Mouse (Mus musculus): Measurements from ENCODE around the gene Cybrd1. TPM values are rescaled to one million over a fixed set of nuclear protein-coding genes. Genes with fewer than 3 reads are reported as not detected.

The Cybrd1 gene
- polyA plus RNA-seq, 1 experiment from 2014 or later, result 0.51 TPM

DNA sequence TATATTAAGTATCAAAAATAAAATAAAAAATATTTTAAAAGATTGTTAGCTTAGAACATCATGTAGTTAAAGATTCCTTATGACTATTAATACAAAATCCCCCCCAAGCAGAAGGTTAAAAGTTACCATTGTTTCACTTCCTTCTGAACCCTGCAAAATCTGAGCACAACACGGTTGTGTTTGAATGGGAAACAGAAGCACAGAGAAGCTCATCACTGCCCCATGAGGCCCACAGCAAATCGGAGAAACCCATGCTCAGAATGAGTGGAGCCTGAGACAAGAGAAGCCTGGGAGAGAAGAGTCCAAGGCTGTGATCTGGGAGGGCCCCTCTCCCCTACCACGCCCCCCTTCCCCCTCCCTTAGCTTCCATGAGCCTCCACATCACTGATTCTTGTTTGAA lies 13.0 kb upstream of the Cybrd1 start:
- H3K4me3 ChIP-seq, result no peak overlapping the region
- no peak for ATAC-seq (ENCODE audit: low FRiP score, low read depth)
- H3K27me3 ChIP-seq (replicated peaks), result no peaks in the 10 kb centered on the region
- 81% methylated on average over 3 of the region's 3 CpGs for WGBS
- no peak overlapping the region for H3K27ac ChIP-seq
- H3K9ac ChIP-seq, result no peak overlapping the region
- H3K4me2 ChIP-seq (replicated peaks), result no peak overlapping the region
- no peaks in the 10 kb centered on the region for H3K9me3 ChIP-seq
- no peaks in the 10 kb centered on the region for H3K4me1 ChIP-seq
- H3K36me3 ChIP-seq, result peaks cover 4% of the 10 kb centered on the region; the same call in 1 of the 2 replicates

DNA sequence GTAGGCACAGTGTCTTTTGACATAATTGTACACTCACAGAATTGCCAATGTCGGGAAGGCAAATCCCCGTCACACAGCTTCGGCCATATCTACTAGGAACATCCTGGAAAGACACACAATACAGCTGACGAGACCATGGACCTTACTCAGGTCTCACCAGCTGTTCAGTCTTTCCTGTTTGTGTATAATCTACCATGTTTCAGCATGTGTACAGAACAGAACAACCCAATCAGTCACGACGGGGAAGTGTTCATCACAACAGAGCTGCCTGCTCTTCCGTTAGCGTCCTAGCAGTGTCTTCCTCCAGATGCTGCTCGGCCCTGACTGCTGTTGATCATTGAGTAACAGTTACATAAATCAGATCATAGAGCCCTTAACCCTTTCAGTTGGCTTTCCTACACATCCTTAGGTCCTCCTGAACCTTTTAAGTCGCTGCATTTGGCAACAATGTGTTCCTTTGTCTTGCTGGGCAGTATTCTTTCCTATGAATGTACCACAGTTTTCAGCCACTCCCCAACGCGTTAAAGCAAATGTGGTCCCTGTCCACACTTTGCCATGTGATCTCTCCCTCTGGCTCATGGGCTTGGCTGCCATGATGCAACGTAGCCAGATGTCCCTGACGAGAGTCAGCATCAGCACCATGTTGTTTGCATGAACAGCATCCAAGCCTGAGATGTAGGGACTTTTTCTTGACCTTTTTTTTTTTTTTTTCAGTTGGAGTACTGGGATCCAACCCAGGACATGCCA lies 12.1 kb upstream of the Cybrd1 start:
- no peaks in the 10 kb centered on the region for H3K9me3 ChIP-seq
- H3K9ac ChIP-seq, result no peak overlapping the region
- no peaks in the 10 kb centered on the region for H3K4me1 ChIP-seq
- ATAC-seq (ENCODE audit: low FRiP score, low read depth), result no peak
- no peaks in the 10 kb centered on the region for H3K27me3 ChIP-seq (replicated peaks)
- H3K4me2 ChIP-seq (replicated peaks), result no peak overlapping the region
- 85% methylated on average over 14 of the region's 14 CpGs for WGBS
- no peak overlapping the region for H3K4me3 ChIP-seq
- no peaks in the 10 kb centered on the region for H3K36me3 ChIP-seq
- H3K27ac ChIP-seq, result no peak overlapping the region

DNA sequence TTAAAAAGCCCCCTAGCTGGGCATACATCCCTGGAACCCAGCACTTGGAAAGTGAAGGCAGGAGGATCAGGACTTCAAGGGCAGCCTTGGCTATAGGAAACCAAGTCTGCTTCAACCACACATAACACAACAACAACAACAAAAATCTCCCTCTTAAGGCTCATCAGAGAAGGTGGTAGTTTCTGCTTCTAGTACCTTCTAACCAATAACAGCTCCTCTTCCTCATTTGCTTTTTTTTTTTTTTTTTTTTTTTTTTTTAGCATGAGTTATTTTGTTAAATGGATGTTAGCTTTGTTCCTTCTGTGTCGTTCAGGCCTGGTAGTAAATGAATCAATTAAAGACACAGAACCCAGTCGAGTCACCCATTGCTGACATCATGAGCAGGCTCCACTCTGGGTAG lies 10.5 kb upstream of the Cybrd1 start:
- 74% methylated on average over 2 of the region's 2 CpGs for WGBS
- no peak overlapping the region for H3K9ac ChIP-seq
- ATAC-seq (ENCODE audit: low FRiP score, low read depth), result no peak
- H3K4me1 ChIP-seq, result no peaks in the 10 kb centered on the region
- H3K27me3 ChIP-seq (replicated peaks), result no peaks in the 10 kb centered on the region
- no peak overlapping the region for H3K4me3 ChIP-seq
- H3K4me2 ChIP-seq (replicated peaks), result no peak overlapping the region
- no peaks in the 10 kb centered on the region for H3K36me3 ChIP-seq
- H3K9me3 ChIP-seq, result no peaks in the 10 kb centered on the region
- H3K27ac ChIP-seq, result no peak overlapping the region

DNA sequence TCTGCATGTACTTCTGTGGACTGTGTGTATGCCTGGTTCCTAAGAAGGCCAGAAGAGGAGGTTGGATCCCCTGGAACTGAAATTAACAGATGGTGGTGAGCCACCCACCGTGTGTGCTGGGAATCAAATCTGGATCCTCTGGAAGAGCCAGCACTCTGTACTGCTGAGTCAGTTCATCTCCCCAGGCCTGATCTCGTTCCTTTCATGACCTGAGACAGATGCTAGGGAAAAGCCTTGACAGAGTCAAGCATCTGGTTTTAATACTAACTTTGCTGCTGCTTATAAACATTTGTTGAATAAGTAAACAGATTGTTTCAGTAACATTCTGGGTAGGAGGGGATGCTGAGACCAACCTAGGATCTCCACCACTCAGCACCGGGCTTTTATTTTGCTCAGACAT lies 9.2 kb upstream of the Cybrd1 start:
- Histone ChIP-seq H3K9ac (no peak overlapping the region), H3K4me2 (replicated peaks) (no peak overlapping the region), H3K9me3 (no peaks in the 10 kb centered on the region), H3K4me1 (no peaks in the 10 kb centered on the region), H3K36me3 (no peaks in the 10 kb centered on the region), H3K4me3 (no peak overlapping the region), H3K27ac (no peak overlapping the region), H3K27me3 (replicated peaks) (no peaks in the 10 kb centered on the region)
- 81% methylated on average over 3 of the region's 3 CpGs for WGBS
- no peak for ATAC-seq (ENCODE audit: low FRiP score, low read depth)

DNA sequence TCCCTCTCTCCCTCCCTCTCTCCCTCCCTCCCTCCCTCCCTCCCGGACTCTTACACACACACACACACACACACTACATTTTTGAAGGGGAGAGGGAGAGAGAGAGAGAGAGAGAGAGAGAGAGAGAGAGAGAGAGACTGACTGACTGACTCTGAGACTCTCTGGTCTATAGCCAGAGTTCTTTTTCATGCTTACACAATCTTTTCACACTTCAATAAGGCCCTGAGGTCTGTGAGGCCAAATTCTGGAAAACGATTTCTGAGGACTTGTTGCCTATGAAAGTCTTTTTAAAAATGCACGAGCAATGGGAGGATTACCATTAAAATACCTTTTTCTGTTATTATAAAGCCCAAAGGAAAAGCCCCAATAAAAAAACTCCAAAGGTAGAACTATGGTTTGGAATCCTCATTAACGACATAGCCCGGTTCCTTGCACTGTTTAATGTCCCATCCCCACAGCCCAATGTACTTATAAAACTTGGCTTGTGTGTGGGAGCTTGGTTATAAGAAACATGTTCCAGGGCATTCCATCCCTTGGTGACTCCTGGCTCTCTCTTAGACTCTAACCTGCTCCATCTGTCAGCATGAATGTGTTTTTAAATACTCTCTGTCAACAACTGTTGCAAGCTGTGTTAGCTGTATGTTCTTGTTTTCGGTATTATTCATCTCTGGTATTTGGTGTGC lies 4.1 kb upstream of the Cybrd1 start:
- Histone ChIP-seq H3K9ac (no peak overlapping the region), H3K4me3 (no peak overlapping the region), H3K36me3 (no peaks in the 10 kb centered on the region), H3K4me1 (peaks cover 11% of the 10 kb centered on the region), H3K4me2 (replicated peaks) (no peak overlapping the region), H3K27me3 (replicated peaks) (peaks cover 15% of the 10 kb centered on the region), H3K9me3 (no peaks in the 10 kb centered on the region), H3K27ac (no peak overlapping the region)
- WGBS, result 90% methylated on average over 6 of the region's 6 CpGs
- ATAC-seq (ENCODE audit: low FRiP score, low read depth), result no peak

DNA sequence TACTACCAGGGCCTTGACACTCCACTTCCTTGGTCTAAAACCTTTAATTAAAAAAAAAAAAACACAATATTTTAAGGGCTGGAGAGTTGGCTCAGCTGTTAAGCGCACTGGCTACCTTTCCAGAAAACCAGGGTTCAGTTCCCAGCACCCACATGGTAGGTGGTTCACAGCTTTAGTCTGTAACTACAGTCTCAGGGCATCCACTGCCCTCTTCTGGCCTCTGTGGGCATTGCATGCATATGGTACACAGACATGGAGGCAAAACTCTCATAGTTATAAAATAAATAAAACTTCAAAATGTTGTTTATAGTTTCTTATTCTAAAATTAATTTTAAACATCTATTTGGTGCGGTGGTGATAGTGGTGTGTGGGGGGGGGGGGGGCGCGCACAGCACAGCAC lies 1.6 kb upstream of the Cybrd1 start:
- peaks cover 11% of the 10 kb centered on the region for H3K4me1 ChIP-seq
- no peak overlapping the region for H3K4me3 ChIP-seq
- no peak for ATAC-seq (ENCODE audit: low FRiP score, low read depth)
- 93% methylated on average over 4 of the region's 4 CpGs for WGBS
- no peak overlapping the region for H3K4me2 ChIP-seq (replicated peaks)
- no peak overlapping the region for H3K27ac ChIP-seq
- H3K9ac ChIP-seq, result no peak overlapping the region
- no peaks in the 10 kb centered on the region for H3K36me3 ChIP-seq
- H3K27me3 ChIP-seq (replicated peaks), result peaks cover 23% of the 10 kb centered on the region
- no peaks in the 10 kb centered on the region for H3K9me3 ChIP-seq

DNA sequence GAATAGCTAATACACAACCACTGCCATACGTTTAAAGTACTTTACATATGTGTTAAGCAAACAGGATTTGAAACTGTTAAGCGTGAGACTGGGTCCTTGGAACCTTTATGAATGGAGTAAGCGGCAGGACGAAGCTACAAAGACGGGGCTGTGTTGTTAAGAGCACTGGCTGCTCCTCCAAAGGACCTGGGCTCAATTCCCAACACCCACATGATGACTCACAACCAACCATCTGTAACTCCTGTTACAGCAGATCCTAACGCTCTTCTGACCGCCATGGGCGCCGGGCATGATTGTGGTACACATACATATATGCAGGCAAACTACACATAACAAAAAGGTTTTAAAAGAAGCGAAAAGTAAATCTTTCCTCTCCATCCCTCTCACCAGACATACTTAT lies 3.1 kb downstream of the Cybrd1 start:
- Histone ChIP-seq H3K36me3 (no peaks in the 10 kb centered on the region), H3K4me3 (no peak overlapping the region), H3K27ac (no peak overlapping the region), H3K9me3 (no peaks in the 10 kb centered on the region), H3K4me1 (peaks cover 20% of the 10 kb centered on the region), H3K27me3 (replicated peaks) (peaks cover 23% of the 10 kb centered on the region), H3K4me2 (replicated peaks) (no peak overlapping the region), H3K9ac (no peak overlapping the region)
- WGBS, result 81% methylated on average over 10 of the region's 10 CpGs
- no peak for ATAC-seq (ENCODE audit: low FRiP score, low read depth)

DNA sequence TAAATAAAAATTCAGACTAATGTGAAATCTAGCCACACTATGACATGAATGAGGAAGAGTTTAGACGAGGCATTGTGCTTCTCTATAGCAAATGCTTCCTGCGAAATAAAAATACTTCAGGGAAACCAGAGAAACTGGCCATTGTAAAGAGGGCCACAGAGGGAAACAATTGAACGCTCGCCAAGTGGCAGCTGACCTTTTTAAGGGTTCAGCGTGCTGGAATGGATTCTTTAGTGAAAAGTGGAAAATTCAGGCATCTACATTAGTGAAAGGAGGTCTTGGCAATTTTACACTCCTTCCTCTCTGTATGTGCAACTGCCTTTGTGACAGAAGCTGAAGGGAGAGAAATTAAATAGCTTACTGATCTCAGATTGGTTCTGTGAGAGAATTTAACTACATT lies 3.7 kb downstream of the Cybrd1 start:
- peaks cover 20% of the 10 kb centered on the region for H3K4me1 ChIP-seq
- no peak overlapping the region for H3K27ac ChIP-seq
- no peaks in the 10 kb centered on the region for H3K36me3 ChIP-seq
- H3K4me2 ChIP-seq (replicated peaks), result no peak overlapping the region
- no peaks in the 10 kb centered on the region for H3K9me3 ChIP-seq
- no peak overlapping the region for H3K4me3 ChIP-seq
- peaks cover 23% of the 10 kb centered on the region for H3K27me3 ChIP-seq (replicated peaks)
- ATAC-seq (ENCODE audit: low FRiP score, low read depth), result no peak
- WGBS, result 16% methylated on average over 5 of the region's 5 CpGs
- no peak overlapping the region for H3K9ac ChIP-seq

DNA sequence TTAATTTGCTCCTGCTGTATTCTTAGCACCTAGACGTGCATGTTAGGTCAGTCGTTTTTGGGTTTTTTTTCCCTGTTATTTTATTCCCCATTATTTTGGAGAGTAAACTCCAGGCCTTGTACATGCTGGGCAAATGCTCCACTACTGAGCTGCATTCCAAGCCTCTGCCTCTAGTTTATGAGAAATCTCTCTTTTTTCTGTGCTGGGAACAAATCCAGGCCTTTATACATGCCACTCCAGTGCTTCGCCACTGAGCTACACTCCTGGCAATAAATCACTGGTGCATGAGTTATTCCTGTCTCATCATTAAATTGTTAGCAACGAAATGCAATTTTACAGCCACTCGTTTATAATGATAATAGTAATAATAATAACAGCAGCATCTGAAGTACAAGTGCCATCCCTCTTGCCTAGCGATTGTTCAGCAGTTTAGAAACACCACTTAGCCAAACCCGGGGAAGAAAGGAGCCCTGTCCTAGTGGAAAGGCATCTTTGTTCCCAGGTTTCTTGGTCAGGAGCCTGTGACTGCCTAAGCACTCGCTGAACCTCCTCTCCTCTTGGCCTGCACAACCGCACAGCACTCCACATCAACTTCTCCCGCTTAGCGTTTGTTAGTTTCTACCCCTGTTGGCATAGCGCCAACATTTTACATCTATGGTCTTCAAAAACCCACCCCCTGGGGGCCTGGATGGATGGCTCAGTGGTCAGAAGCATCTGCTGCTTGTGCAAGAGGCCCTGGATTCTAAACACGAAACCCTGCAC lies 4.7 kb downstream of the Cybrd1 start:
- H3K4me2 ChIP-seq (replicated peaks), result no peak overlapping the region
- H3K4me3 ChIP-seq, result no peak overlapping the region
- ATAC-seq (ENCODE audit: low FRiP score, low read depth), result no peak
- H3K9me3 ChIP-seq, result no peaks in the 10 kb centered on the region
- 57% methylated on average over 13 of the region's 13 CpGs for WGBS
- H3K27me3 ChIP-seq (replicated peaks), result peaks cover 19% of the 10 kb centered on the region
- no peak overlapping the region for H3K27ac ChIP-seq
- H3K4me1 ChIP-seq, result peaks cover 20% of the 10 kb centered on the region
- no peaks in the 10 kb centered on the region for H3K36me3 ChIP-seq
- H3K9ac ChIP-seq, result no peak overlapping the region

DNA sequence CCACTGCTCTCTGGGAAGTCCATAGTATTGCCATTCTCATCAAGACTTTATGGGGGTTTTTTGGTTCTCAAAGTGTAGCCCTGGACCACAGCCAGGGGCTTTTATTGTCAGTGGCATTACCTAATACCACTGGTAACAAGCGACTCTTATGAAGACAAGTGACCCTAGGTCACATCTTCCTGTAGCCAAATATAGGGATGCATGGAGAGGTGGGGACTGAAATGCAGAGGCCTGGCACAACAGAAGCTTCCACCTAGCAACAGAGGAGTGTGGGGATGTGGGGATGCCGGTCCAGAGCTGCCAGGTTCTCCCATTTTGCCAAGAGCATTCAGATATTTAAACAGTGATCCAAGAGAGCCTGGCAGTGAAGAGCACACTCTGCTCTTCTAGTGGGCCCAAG lies 5.9 kb downstream of the Cybrd1 start:
- Histone ChIP-seq H3K4me1 (peaks cover 9% of the 10 kb centered on the region; the same call in 1 of the 2 replicates), H3K4me3 (no peak overlapping the region), H3K36me3 (no peaks in the 10 kb centered on the region), H3K9ac (no peak overlapping the region), H3K9me3 (no peaks in the 10 kb centered on the region), H3K27me3 (replicated peaks) (peaks cover 8% of the 10 kb centered on the region; the same call in 1 of the 2 replicates), H3K27ac (no peak overlapping the region), H3K4me2 (replicated peaks) (no peak overlapping the region)
- 56% methylated on average over 2 of the region's 2 CpGs for WGBS
- no peak for ATAC-seq (ENCODE audit: low FRiP score, low read depth)

DNA sequence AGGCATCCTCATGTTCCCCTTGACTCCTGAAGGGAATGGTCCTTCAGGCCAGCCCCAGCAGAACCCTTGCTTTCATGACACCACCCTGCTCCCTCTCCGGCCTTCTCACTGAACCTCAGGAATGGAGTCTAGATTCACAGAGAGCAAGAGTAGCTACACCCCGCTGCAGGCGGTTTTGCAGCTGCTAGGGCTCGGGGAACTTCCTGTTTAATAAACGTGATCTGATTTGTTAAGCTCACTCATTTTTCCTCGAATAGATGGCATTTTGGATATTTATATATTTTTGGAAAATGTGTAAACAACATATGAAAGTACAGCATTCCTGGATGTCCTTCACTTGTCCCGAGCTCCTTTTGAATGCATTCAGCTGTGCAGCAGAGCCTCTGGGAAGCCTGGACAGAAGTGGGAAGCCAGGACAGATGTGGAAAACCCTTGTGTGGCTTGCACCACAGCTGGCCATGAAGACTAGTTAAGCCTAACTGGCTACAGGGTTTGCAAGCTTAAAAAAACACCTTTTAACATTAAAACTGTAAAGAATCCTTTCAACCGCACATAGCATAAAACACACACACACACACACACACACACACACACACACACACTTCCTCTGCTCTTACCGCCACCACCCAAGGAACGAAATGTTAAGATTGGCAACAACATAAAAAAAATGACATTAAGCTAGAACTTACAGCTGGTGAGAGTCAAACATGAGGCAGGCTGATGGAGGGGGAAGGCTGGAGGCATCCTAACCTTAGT lies 10.2 kb downstream of the Cybrd1 start:
- no peaks in the 10 kb centered on the region for H3K9me3 ChIP-seq
- no peak overlapping the region for H3K4me2 ChIP-seq (replicated peaks)
- H3K4me3 ChIP-seq, result no peak overlapping the region
- H3K9ac ChIP-seq, result no peak overlapping the region
- no peak for ATAC-seq (ENCODE audit: low FRiP score, low read depth)
- H3K4me1 ChIP-seq, result no peaks in the 10 kb centered on the region
- no peaks in the 10 kb centered on the region for H3K36me3 ChIP-seq
- 89% methylated on average over 10 of the region's 10 CpGs for WGBS
- H3K27me3 ChIP-seq (replicated peaks), result no peaks in the 10 kb centered on the region
- no peak overlapping the region for H3K27ac ChIP-seq

DNA sequence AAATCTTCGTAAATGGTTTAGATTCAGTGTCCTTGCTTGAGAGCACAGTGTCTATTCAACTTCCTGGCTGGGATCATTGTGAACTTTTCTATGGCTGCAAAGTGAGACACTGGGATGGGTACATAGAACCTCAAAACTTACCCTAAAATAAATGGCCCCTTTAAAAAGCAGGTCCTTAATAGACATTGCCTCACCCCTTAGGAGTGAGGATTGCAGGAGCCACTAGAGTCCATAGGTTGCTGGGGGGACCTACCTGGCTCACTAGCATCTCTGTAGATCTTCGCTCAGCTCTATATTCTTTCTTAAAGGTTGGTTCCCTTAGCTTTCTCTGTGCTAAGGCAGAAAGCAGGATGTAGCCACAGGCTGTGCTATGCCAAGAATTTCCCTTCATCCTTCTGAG lies 12.6 kb downstream of the Cybrd1 start:
- Histone ChIP-seq H3K4me2 (replicated peaks) (no peak overlapping the region), H3K36me3 (no peaks in the 10 kb centered on the region), H3K27me3 (replicated peaks) (no peaks in the 10 kb centered on the region), H3K9ac (no peak overlapping the region), H3K4me3 (no peak overlapping the region), H3K9me3 (no peaks in the 10 kb centered on the region), H3K27ac (no peak overlapping the region), H3K4me1 (no peaks in the 10 kb centered on the region)
- no peak for ATAC-seq (ENCODE audit: low FRiP score, low read depth)
- 83% methylated on average over 2 of the region's 2 CpGs for WGBS

Measured in neural tube, embryonic 12.5 days (tissue).